Mouse (Mus musculus) gastrocnemius, adult 8-10 months (tissue): ENCODE measurements at regions not wholly inside any gene's neighbourhood (a gene's known extent, or its start where the extent isn't known, plus 50 kb on each side); places are given as distances from the start of the nearest gene placed in this dataset.

Experiments used
- DNase-seq, 2 experiments: peaks; one replicate each; pipeline ENCODE4 v3.0.0; 2022; ENCODE audit warnings: low spot score in 2 of 2

DNA sequence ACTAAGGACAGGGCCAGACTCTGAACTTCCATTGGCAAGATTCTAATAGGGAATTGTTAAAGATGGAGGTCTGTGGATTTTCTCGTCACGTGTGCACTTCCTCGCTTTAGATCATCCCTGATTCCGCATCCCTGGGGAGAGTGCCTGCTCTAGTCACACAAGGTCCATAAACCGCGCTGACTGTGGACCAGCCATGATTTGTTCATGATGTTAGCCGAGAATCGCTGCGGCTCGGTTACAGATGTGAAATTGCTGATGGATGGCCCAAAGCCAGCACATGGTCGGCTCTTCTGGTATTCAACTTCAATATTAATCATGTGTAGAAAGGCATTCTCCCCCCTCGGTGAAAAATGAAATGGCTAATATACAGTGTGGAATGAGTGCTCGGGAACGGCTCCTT is 387.6 kb upstream of the Nfe2l3 start:
- DNase-seq: no peak

DNA sequence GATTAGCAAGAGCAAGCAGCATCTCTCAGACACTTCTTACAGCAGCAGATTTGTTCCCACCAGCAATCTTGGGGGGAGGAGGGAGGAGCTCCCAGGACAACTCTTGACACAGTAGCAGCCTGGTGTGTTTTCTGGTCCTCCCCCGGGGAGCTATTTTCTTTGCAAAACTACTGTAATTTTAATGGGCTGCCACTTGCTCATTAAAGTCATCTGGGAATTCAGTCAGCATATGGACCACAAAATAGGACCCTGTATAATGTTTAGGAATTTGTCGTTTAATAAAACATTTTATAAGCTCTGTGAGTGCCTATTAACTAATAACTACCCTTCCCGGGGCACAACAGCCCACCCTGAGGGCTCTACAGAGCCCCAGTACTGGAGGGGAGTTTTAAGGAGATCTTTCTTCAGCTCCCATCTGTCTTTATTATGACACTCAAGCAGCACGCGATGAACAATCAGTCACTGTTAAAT is 380.0 kb upstream of the Nfe2l3 start:
- DNase-seq: no peak

DNA sequence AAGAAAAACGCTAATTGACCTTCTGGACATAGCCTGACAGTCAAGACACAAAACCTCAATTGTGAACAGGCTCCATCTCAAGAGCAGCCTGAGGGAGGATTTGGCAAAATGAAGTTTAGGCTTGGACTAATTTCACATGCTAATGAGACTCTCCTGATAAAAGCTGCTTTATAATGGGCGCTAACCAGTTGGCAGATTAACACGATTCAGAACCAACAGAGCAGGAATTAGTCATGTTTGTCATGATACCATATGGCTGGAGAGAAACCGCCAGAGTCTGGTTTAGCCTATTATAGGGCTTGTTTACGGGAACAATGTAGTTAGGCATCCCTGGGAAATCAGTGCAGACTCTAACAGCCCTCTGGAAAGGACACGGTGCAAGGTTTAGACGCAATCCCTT is 375.2 kb upstream of the Nfe2l3 start:
- DNase-seq: no peak

DNA sequence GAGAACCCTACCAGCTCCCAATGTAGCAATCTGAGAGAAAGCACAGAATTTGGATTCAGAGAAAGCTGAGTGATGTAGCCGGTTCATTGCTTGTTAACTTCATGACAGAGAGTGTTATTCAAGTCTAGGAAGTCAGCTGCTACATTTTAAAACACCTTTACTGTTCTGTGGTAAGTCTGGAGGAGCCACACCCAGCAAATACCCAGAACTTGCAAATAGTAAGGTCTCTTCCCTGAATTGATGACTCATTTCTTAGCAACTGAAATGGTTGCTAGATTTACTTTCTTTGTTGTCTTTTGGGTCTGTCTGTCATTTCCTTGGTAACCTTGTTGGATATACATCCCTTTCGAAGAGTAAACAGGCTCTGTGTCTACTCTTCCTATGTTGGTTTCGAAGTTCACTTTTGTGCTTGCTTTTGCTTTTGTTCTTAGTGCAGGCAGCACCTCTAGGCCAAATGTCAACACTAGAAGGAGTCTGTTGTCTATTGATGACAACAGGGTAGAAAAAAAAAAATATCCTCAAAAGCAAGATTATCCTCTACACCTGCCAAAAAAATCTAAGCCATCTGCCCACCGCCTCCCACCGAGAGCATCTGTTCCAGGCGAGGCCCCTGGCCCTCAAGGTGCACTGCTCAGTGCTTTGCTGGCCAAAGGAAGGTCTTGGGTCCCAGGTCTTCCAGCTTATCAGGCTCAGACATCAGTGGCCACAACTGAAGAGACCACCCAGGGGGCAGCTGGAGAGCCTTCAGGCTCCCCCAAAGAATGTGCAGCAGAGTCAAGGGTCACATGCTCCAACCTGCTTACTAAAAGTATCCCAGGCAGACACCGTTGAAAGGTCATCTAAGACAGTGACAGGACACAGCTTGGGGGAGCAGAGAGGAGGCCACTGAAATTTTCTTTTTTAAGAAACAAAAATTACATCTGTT is 372.3 kb upstream of the Nfe2l3 start:
- DNase-seq: no peak

DNA sequence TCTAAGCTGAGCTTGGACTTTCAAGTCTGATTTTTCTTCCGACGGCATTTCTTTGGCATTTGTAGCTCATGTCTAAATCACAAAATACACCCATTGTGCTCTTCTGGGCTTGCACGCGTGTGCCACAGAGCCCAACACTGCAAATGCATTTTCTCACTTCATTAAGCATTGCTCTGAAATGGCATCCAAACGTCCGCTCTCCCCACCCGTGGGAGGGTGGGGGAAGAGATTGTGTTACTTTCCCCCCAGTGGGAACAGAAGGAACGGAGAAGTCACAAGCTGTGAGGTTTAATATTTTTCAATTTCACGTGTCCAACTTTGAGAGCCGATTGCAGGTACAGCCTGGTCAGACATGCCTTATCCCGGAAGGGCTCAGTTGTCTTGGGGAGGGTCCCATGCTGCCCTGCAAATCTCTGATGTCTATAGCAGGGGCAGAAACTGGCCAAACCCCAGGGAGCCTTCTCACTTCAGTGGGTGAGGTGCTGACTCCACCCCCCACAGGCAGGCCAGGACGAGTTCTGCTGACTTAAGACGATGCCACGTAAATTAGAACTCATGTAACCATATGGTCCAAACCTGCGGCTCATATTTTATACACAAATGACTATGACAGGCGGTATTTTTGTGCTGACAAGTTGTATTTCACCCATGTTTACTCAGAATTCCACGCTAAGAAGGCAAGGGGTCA is 371.5 kb upstream of the Nfe2l3 start:
- DNase-seq: no peak

DNA sequence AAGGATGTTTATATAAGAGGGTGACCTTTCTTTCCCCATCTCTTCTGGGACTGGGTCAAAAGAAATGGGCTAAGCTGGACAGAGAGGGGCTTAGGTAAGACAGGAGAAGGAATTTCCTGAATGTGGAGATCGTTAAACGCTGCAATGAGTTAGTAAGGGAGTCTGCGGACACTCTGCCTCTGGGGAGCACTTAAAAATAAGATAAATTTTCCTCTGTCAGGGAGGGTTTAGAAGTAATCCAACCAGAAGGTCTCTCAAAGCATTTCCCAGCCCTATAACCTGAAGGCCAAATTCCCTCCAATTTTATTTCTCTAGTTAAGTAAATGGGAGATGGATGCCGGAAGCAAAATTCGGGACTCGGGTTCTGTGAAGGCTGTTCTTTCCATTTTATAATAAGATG is 367.3 kb upstream of the Nfe2l3 start:
- DNase-seq: no peak

DNA sequence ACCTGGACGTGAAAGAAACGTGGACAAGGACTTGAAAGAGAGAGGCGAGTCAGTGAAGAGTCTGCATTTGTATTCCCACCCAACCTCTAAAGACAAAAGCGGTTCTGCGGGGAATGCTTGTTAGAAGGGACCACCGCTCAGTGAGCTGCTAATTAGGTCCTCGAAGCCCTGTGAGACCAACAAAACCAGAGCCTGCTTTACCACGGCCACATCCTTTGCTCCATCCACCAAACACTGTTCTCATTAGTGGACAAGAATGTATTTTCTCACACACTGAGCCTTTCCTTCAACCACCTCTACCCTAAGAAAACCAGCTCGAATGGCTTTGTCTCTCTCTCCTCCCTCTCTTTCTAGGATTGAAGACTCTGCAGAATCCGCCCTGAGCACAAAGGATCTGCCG is 365.1 kb upstream of the Nfe2l3 start:
- no peak for DNase-seq

GRCm38 (mm10) chr6:51069945-51070344 is 362.5 kb upstream of the Nfe2l3 start:
- no peak for DNase-seq

GRCm38 (mm10) chr6:51071243-51071642 is 361.2 kb upstream of the Nfe2l3 start:
- no peak for DNase-seq

- no peak for DNase-seq
These were observed 357.4 kb upstream of the Nfe2l3 start for GRCm38 (mm10) chr6:51075026-51075425.

DNA sequence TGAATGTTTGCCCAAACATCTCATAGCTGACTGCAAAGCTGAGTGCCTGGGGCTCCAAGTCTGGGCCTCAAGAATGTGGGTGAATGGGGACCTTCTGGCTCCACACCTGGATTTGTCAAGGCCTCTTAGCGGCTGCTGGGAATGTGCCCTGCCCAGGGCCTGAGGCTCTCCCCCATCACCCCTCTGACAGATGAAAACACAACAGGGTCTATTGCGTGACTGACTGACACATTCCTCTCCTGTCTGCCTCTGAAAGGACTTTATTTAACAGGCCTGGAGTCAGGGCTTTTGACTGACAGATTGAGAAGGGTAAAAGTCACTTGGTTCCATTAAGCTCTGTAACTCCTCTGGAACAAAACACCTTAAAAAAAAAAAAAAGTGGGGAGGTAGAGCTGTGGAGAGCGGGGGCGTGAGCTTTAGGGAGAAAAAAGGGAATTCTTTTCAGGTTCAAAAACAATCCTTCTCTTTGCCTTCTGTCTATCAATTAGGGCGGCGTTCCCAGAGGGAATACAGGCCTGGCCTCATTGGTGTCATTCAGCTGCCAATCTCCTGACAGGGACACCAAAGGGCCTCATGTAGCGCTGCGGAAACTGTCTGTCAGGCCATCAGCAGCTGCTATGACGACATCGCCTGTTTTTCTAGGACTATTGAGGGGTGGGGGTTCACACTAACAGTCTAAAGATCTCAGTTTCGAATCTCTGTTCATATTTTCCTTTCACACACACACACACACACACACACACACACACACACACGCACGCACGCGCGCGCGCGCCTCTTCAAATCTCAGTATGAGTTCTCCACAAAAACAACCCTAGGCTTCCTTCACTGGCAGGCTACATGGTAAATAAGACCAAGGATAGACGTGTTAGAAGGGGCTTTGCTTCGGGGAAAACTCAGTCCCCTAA is 355.4 kb upstream of the Nfe2l3 start:
- DNase-seq: no peak

DNA sequence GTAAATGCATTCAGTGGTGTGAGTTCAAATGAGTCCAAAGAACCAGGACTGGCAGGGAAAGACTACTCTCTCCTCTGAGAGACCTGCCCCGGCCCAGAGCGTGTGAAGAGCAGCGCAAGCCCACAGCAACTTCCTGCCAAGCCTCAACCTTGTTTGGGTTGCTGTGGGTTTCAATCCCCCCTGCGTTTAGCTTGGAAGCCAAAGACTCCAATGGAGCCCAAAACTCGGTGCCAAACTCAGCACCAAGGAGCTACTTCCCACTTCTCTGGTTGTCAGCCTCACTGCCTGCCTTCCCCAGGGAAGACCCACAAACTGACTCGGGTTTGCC is 354.7 kb upstream of the Nfe2l3 start:
- DNase-seq: no peak

DNA sequence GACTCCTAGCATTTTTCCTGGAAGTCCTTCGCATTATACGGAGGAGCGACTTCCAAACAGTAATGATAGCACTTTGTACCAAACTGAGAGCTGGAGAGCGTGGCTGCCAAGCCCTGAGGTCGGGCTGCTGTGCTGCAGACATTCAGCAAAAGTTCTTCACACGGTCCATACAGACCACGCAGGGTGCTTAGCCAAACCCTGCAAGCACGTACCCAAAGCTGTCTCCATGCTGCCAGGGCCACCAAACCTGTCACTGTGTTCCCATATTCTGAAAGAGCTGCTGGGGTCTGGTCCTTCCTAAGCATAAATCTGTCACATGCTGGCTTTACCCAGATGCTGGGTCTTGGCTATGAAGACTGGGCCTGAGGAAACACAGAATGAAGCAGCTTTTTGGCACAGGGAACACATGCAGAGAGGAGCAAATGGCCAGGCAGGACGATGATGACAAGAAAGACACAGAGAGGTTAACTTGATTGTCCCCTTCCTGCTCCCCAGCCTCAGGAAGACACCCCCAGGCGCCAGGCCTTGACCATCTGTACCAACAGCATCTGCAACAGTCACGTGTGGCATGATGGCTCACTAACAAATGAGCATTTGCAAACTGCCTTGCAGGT is 354.0 kb upstream of the Nfe2l3 start:
- DNase-seq: no peak

GRCm38 (mm10) chr6:51078967-51079355 is 353.5 kb upstream of the Nfe2l3 start:
- DNase-seq: peak in 1 of 2 experiments; percentile 6

DNA sequence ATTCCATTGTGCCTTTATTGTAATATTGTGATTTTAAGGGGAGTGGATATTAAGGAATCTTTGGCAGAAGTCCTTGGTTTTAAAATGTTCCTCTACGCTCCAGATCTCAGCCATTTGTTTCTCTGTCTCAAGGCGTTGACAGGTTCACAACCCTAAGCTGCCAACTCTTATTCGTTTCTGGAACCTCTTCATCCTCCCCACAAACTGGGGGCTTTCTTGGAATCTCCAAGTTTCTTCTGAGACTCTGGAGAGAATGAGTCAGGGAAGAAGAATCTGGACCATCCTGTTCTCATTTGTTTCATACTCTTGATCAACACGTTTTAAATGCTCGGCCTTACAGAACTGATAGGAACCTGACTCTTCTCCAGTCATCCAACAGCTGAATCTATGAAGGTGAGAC is 351.4 kb upstream of the Nfe2l3 start:
- no peak for DNase-seq

GRCm38 (mm10) chr6:51084656-51085055 is 347.8 kb upstream of the Nfe2l3 start:
- no peak for DNase-seq

DNA sequence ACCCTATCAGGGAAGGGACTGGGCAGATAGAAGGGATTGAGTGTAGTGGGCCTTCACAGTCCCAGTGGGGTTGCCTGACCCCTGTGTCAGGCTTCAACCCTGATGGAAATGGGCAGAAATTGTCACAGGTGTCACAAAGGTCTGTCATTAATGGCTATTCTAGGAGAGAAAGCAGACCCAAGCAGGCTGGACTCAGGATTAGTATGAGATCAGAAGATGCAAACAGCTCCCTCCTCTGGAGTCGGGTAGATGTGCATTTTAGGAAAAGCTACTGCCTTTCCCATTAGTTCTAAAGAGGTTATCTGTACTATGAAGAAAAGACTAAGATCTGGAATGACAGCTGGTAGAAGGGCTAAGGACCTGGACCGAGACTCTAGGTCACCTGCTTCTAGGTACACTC is 346.9 kb upstream of the Nfe2l3 start:
- no peak for DNase-seq

DNA sequence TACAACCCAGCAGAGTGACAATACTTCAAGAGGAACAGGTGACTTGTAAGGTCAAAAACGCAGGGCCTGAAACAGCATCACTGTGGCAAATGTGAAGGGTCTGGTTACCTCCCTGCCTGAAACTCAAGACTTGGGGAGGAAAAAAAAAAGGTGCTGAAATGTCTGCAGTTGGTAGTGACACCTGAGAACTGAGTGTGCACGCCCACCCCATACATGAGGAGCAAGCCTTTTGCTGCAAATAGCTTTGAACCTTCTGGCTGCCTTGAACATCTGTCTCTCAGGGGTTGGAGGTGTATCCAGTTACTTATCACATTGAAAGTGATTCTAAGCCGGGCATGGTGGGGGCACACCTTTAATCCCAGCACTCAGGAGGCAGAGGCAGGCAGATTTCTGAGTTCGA is 346.1 kb upstream of the Nfe2l3 start:
- no peak for DNase-seq

DNA sequence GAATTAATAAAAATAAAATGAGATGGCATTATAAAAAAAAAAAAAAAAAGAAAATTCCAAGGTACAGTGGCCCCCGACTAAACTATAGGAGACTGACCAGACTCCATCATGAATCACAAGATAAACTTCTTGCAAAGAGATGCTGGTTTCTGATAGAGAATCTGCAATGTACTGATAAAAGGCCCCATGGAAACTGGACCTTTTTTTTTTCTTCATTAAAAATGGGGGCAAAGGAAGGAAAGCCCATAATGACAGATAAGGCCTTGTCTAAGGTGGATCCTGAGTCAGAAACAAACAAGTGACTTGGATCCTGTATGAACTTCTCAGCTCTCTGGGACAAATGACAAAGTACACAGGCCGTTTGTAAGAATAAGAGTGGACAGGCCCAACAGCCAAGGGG is 344.7 kb upstream of the Nfe2l3 start:
- no peak for DNase-seq

GRCm38 (mm10) chr6:51088641-51089372 is 343.7 kb upstream of the Nfe2l3 start:
- no peak for DNase-seq

GRCm38 (mm10) chr6:51093196-51093595 is 339.3 kb upstream of the Nfe2l3 start:
- DNase-seq: no peak
